Mouse (Mus musculus): ENCODE results near the gene 1520401A03Rik.

GRCm38 (mm10) chr17:23740598-23741021 is 18.0 kb upstream of the 1520401A03Rik start, which contains the start of gene Paqr4:
- TF ChIP-seq CTCF (IDR thresholded peaks at IDR 0.05; ENCODE audit: low read depth, low read length) (no peak), POLR2A (IDR thresholded peaks at IDR 0.05; ENCODE audit: borderline replicate concordance, low read depth, low read length) (no peak)
